Mouse (Mus musculus) kidney, adult 11 months (tissue): ENCODE results near the gene Tmem125.
A peak's percentile ranks its signal among the peaks of the same experiment; 100 is the strongest.
"Not testable (repeated sequence)": the region's sequence is repeated elsewhere in the genome, so short reads cannot be mapped to it uniquely, and the experiment has no call there.

Experiments used
- DNase-seq: peaks from one replicate; pipeline ENCODE4 v3.0.0; 2022

Tmem125 gene

GRCm38 (mm10) chr4:118543592-118544260 is at the start of gene Tmem125:
Gene Tmem125, minus strand, starts transcription at chr4:118544044.
- DNase-seq, result peak; percentile 95

GRCm38 (mm10) chr4:118589733-118590130 is 45.9 kb upstream of the Tmem125 start:
- no peak for DNase-seq

GRCm38 (mm10) chr4:118589053-118589732 is 45.3 kb upstream of the Tmem125 start:
- no peak for DNase-seq

GRCm38 (mm10) chr4:118582629-118583028 is 38.8 kb upstream of the Tmem125 start:
- DNase-seq, result no peak

- DNase-seq, result no peak
Measured at GRCm38 (mm10) chr4:118581508-118581907, 37.7 kb upstream of the Tmem125 start.

- no peak for DNase-seq
Measured at GRCm38 (mm10) chr4:118579313-118579712, 35.5 kb upstream of the Tmem125 start.

GRCm38 (mm10) chr4:118576097-118576496 is 32.3 kb upstream of the Tmem125 start:
- peak; percentile 56 for DNase-seq

- no peak for DNase-seq
Measured at GRCm38 (mm10) chr4:118571441-118571840, 27.6 kb upstream of the Tmem125 start.

- no peak for DNase-seq
Measured at GRCm38 (mm10) chr4:118569320-118569719, 25.5 kb upstream of the Tmem125 start.

- no peak for DNase-seq
Measured at GRCm38 (mm10) chr4:118568709-118569108, 24.9 kb upstream of the Tmem125 start.

GRCm38 (mm10) chr4:118566161-118566676 is 22.4 kb upstream of the Tmem125 start:
- peak; percentile 42 for DNase-seq

GRCm38 (mm10) chr4:118564926-118565279 is 21.1 kb upstream of the Tmem125 start:
- DNase-seq, result no peak

- no peak for DNase-seq
Measured at GRCm38 (mm10) chr4:118564062-118564925, 20.4 kb upstream of the Tmem125 start.

GRCm38 (mm10) chr4:118553039-118553649 is 9.3 kb upstream of the Tmem125 start:
- DNase-seq, result no peak

GRCm38 (mm10) chr4:118548130-118548480 is 4.3 kb upstream of the Tmem125 start:
- not testable (repeated sequence) for DNase-seq

- DNase-seq, result peak; percentile 50
Measured at GRCm38 (mm10) chr4:118547424-118548129, 3.7 kb upstream of the Tmem125 start.

- DNase-seq, result no peak
Measured at GRCm38 (mm10) chr4:118544441-118545127, 740 bp upstream of the Tmem125 start.

GRCm38 (mm10) chr4:118543158-118543530 is 700 bp downstream of the Tmem125 start:
- peak; percentile 85 for DNase-seq

GRCm38 (mm10) chr4:118542510-118543157 is 1.2 kb downstream of the Tmem125 start:
- no peak for DNase-seq

GRCm38 (mm10) chr4:118539904-118540303 is 3.9 kb downstream of the Tmem125 start:
- no peak for DNase-seq

GRCm38 (mm10) chr4:118537801-118538200 is 6.0 kb downstream of the Tmem125 start:
- peak; percentile 65 for DNase-seq
